Mouse (Mus musculus): ENCODE data around the gene Morn5.

Gene Morn5

GRCm38 (mm10) chr2:36021385-36022159, 27.7 kb upstream of the Morn5 start:
- peaks cover 26% of the 10 kb centered on the region for H3K9me3 ChIP-seq (ENCODE audit: low read length)
- peak; percentile 23 for TF ChIP-seq CTCF (conservative IDR thresholded peaks at IDR 0.05; ENCODE audit: low read length)
- no peak for TF ChIP-seq NANOG (IDR thresholded peaks at IDR 0.05; ENCODE audit: borderline replicate concordance, low read length)
- H3K4me1 ChIP-seq (replicated peaks; ENCODE audit: low read depth, low read length): peaks cover 46% of the 10 kb centered on the region
- H3K4me3 ChIP-seq (replicated peaks; ENCODE audit: low read length): peak overlapping the region; percentile 27; the same call in 1 of the 2 replicates
- H3K27me3 ChIP-seq (ENCODE audit: insufficient read depth, low read length): peaks cover 15% of the 10 kb centered on the region
- H3K36me3 ChIP-seq (ENCODE audit: insufficient read depth, low read length): no peaks in the 10 kb centered on the region

GRCm38 (mm10) chr2:36023291-36023690, 26.0 kb upstream of the Morn5 start:
- TF ChIP-seq CTCF (conservative IDR thresholded peaks at IDR 0.05; ENCODE audit: low read length) (no peak), NANOG (IDR thresholded peaks at IDR 0.05; ENCODE audit: borderline replicate concordance, low read length) (peak; percentile 99), POU5F1 (IDR thresholded peaks at IDR 0.05; ENCODE audit: borderline replicate concordance, low read length) (no peak)
- Histone ChIP-seq H3K9me3 (ENCODE audit: low read length) (peaks cover 33% of the 10 kb centered on the region), H3K4me3 (replicated peaks; ENCODE audit: low read length) (no peak overlapping the region), H3K27me3 (ENCODE audit: insufficient read depth, low read length) (peaks cover 15% of the 10 kb centered on the region), H3K36me3 (ENCODE audit: insufficient read depth, low read length) (no peaks in the 10 kb centered on the region), H3K4me1 (replicated peaks; ENCODE audit: low read depth, low read length) (peaks cover 46% of the 10 kb centered on the region)

GRCm38 (mm10) chr2:36032884-36033283, 16.4 kb upstream of the Morn5 start:
- H3K9me3 ChIP-seq (ENCODE audit: low read length): peaks cover 13% of the 10 kb centered on the region; the same call in 1 of the 2 replicates
- no peak for TF ChIP-seq POU5F1 (IDR thresholded peaks at IDR 0.05; ENCODE audit: borderline replicate concordance, low read length)
- TF ChIP-seq NANOG (IDR thresholded peaks at IDR 0.05; ENCODE audit: borderline replicate concordance, low read length): no peak
- TF ChIP-seq CTCF (conservative IDR thresholded peaks at IDR 0.05; ENCODE audit: low read length): no peak
- no peak overlapping the region for H3K4me3 ChIP-seq (replicated peaks; ENCODE audit: low read length)
- peaks cover 30% of the 10 kb centered on the region for H3K36me3 ChIP-seq (ENCODE audit: insufficient read depth, low read length)
- peaks cover 33% of the 10 kb centered on the region for H3K4me1 ChIP-seq (replicated peaks; ENCODE audit: low read depth, low read length)
- no peaks in the 10 kb centered on the region for H3K27me3 ChIP-seq (ENCODE audit: insufficient read depth, low read length)

GRCm38 (mm10) chr2:36033966-36034365, 15.3 kb upstream of the Morn5 start:
- H3K9me3 ChIP-seq (ENCODE audit: low read length): peaks cover 10% of the 10 kb centered on the region; the same call in 1 of the 2 replicates
- H3K27me3 ChIP-seq (ENCODE audit: insufficient read depth, low read length): no peaks in the 10 kb centered on the region
- H3K4me1 ChIP-seq (replicated peaks; ENCODE audit: low read depth, low read length): peaks cover 38% of the 10 kb centered on the region
- TF ChIP-seq CTCF (conservative IDR thresholded peaks at IDR 0.05; ENCODE audit: low read length) (no peak), NANOG (IDR thresholded peaks at IDR 0.05; ENCODE audit: borderline replicate concordance, low read length) (no peak), POU5F1 (IDR thresholded peaks at IDR 0.05; ENCODE audit: borderline replicate concordance, low read length) (no peak)
- H3K4me3 ChIP-seq (replicated peaks; ENCODE audit: low read length): no peak overlapping the region
- H3K36me3 ChIP-seq (ENCODE audit: insufficient read depth, low read length): peaks cover 41% of the 10 kb centered on the region

- H3K27me3 ChIP-seq (ENCODE audit: insufficient read depth, low read length): no peaks in the 10 kb centered on the region
- no peak for TF ChIP-seq POU5F1 (IDR thresholded peaks at IDR 0.05; ENCODE audit: borderline replicate concordance, low read length)
- TF ChIP-seq NANOG (IDR thresholded peaks at IDR 0.05; ENCODE audit: borderline replicate concordance, low read length): no peak
- no peak for TF ChIP-seq CTCF (conservative IDR thresholded peaks at IDR 0.05; ENCODE audit: low read length)
- peaks cover 10% of the 10 kb centered on the region; the same call in 1 of the 2 replicates for H3K9me3 ChIP-seq (ENCODE audit: low read length)
- H3K4me1 ChIP-seq (replicated peaks; ENCODE audit: low read depth, low read length): peaks cover 41% of the 10 kb centered on the region
- peaks cover 50% of the 10 kb centered on the region for H3K36me3 ChIP-seq (ENCODE audit: insufficient read depth, low read length)
- H3K4me3 ChIP-seq (replicated peaks; ENCODE audit: low read length): no peak overlapping the region
These were observed 14.4 kb upstream of the Morn5 start for GRCm38 (mm10) chr2:36034898-36035297.

- H3K27me3 ChIP-seq (ENCODE audit: insufficient read depth, low read length): no peaks in the 10 kb centered on the region
These were observed 13.7 kb upstream of the Morn5 start for GRCm38 (mm10) chr2:36035413-36036081.

GRCm38 (mm10) chr2:36039297-36039985, 9.8 kb upstream of the Morn5 start:
- Histone ChIP-seq H3K4me3 (replicated peaks; ENCODE audit: low read length) (no peak overlapping the region), H3K36me3 (ENCODE audit: insufficient read depth, low read length) (peaks cover 77% of the 10 kb centered on the region), H3K4me1 (replicated peaks; ENCODE audit: low read depth, low read length) (peaks cover 28% of the 10 kb centered on the region), H3K9me3 (ENCODE audit: low read length) (no peaks in the 10 kb centered on the region), H3K27me3 (ENCODE audit: insufficient read depth, low read length) (no peaks in the 10 kb centered on the region)
- TF ChIP-seq POU5F1 (IDR thresholded peaks at IDR 0.05; ENCODE audit: borderline replicate concordance, low read length) (no peak), NANOG (IDR thresholded peaks at IDR 0.05; ENCODE audit: borderline replicate concordance, low read length) (no peak)

More at GRCm38 (mm10) chr2:36035413-36036081, 13.7 kb upstream of the Morn5 start:
- Histone ChIP-seq H3K36me3 (ENCODE audit: insufficient read depth, low read length) (peaks cover 52% of the 10 kb centered on the region), H3K9me3 (ENCODE audit: low read length) (peaks cover 10% of the 10 kb centered on the region; the same call in 1 of the 2 replicates), H3K4me1 (replicated peaks; ENCODE audit: low read depth, low read length) (peaks cover 45% of the 10 kb centered on the region), H3K4me3 (replicated peaks; ENCODE audit: low read length) (no peak overlapping the region)
- TF ChIP-seq NANOG (IDR thresholded peaks at IDR 0.05; ENCODE audit: borderline replicate concordance, low read length) (no peak), POU5F1 (IDR thresholded peaks at IDR 0.05; ENCODE audit: borderline replicate concordance, low read length) (no peak), CTCF (conservative IDR thresholded peaks at IDR 0.05; ENCODE audit: low read length) (no peak)

- TF ChIP-seq POU5F1 (IDR thresholded peaks at IDR 0.05; ENCODE audit: borderline replicate concordance, low read length): no peak
- no peak for TF ChIP-seq CTCF (conservative IDR thresholded peaks at IDR 0.05; ENCODE audit: low read length)
- TF ChIP-seq NANOG (IDR thresholded peaks at IDR 0.05; ENCODE audit: borderline replicate concordance, low read length): no peak
These were observed 8.4 kb upstream of the Morn5 start for GRCm38 (mm10) chr2:36040872-36041271.

More at GRCm38 (mm10) chr2:36040872-36041271, 8.4 kb upstream of the Morn5 start:
- H3K4me3 ChIP-seq (replicated peaks; ENCODE audit: low read length): no peak overlapping the region
- peaks cover 24% of the 10 kb centered on the region for H3K4me1 ChIP-seq (replicated peaks; ENCODE audit: low read depth, low read length)
- peaks cover 71% of the 10 kb centered on the region for H3K36me3 ChIP-seq (ENCODE audit: insufficient read depth, low read length)
- H3K27me3 ChIP-seq (ENCODE audit: insufficient read depth, low read length): no peaks in the 10 kb centered on the region
- H3K9me3 ChIP-seq (ENCODE audit: low read length): no peaks in the 10 kb centered on the region

Measured in E14TG2a.4 (cell line).